ENCODE assay signal across 8 mouse cellular contexts in genomic region chr13:74025151-74026081, GRCm38 (mm10). TPM values are rescaled to one million over a fixed set of nuclear protein-coding genes. Genes with fewer than 3 reads are reported as not detected.
DNase-seq lines count a peak whose midpoint lies in the region.
"Had no signal": no experiment of that assay in that cellular context is flagged by ENCODE, and none has a peak within 500 bp of the region (broad histone marks: within the 10 kb centered on the region; RNA-seq: fewer than 3 reads in every experiment).

No protein-coding gene starts in this region.

- intact Hi-C loops in left cerebral cortex, postnatal 25 days (cut with DNase I) = loop anchor here (1.0 kb wide), 1 partner anchor 55 kb away; no protein-coding TSS in a partner anchor

- H3K9me3 ChIP-seq in heart, embryonic 10.5 days = no peaks in the 10 kb centered on the region
- H3K9me3 ChIP-seq: neural tube, embryonic 12.5 days had no signal

- no peaks in the 10 kb centered on the region for H3K36me3 ChIP-seq in heart, embryonic 10.5 days
- H3K36me3 ChIP-seq in splenic B cell, adult 2 months (ENCODE audit: control insufficient read depth, insufficient read depth, low read length, poor library complexity, severe bottlenecking) = no peaks in the 10 kb centered on the region
- H3K36me3 ChIP-seq: neural tube, embryonic 12.5 days had no signal

- H3K27me3 ChIP-seq in heart, embryonic 10.5 days (ENCODE audit: insufficient read depth, poor library complexity, severe bottlenecking) = no peaks in the 10 kb centered on the region
- no peaks in the 10 kb centered on the region for H3K27me3 ChIP-seq in splenic B cell, adult 2 months (ENCODE audit: control insufficient read depth, insufficient read depth, low read length, poor library complexity, severe bottlenecking)
- H3K27me3 ChIP-seq: neural tube, embryonic 12.5 days had no signal

- 69% methylated on average over 4 of the region's 4 CpGs for WGBS in heart, embryonic 10.5 days

- no peak overlapping the region for H3K4me3 ChIP-seq in heart, embryonic 10.5 days
- H3K4me3 ChIP-seq: neural tube, embryonic 12.5 days had no signal

- H3K27ac ChIP-seq in heart, embryonic 10.5 days = peak overlapping the region; percentile 36; the same call in 1 of the 2 replicates
- H3K27ac ChIP-seq: neural tube, embryonic 12.5 days had no signal

- peak; percentile 45 for DNase-seq in ovary, postnatal 36 days (ENCODE audit: low spot score)
- DNase-seq in ovary, adult 18-20 months (ENCODE audit: low spot score) = no peak
- DNase-seq in cerebellum, adult 18-20 months = peak; percentile 50 to 54
- DNase-seq in heart, embryonic 10.5 days (ENCODE audit: low spot score) = no peak
- DNase-seq in kidney, postnatal 4 days = peak; percentile 21 to 51
- DNase-seq in splenic B cell, adult 2 months (ENCODE audit: low read depth, low spot score) = peak; percentile 48
- no peak for DNase-seq in left cerebral cortex, postnatal 25 days (ENCODE audit: low spot score in 2 of 2)

- H3K4me1 ChIP-seq in heart, embryonic 10.5 days = peaks cover 29% of the 10 kb centered on the region

RNA-seq across cellular contexts. Expression of gene Tppp, which starts 16.2 kb away (rescaled TPM):
- 1.9 and 3.4 TPM in 2 replicates for polyA plus RNA-seq in heart, embryonic 10.5 days (2016; fragmentation: Nextera tagmentation; extraction: Ambion mirVana)
- 100 to 1,000 TPM; 354 to 373 TPM for total RNA-seq in left cerebral cortex, postnatal 25 days (2021)

RNA-seq across cellular contexts. Expression of gene Cep72, which starts 36.7 kb away (rescaled TPM):
- 16.0 and 16.4 TPM in 2 replicates for polyA plus RNA-seq in heart, embryonic 10.5 days (2016; fragmentation: Nextera tagmentation; extraction: Ambion mirVana)
- total RNA-seq in left cerebral cortex, postnatal 25 days (2021) = 1 to 10 TPM; 1.1 to 2.1 TPM

Comparison
In these comparisons a context has a peak if more than half of its experiments do, and no peak if none do; other contexts are left out.
1. DNase-seq: peak in ovary, postnatal 36 days (single experiment), cerebellum, adult 18-20 months (2 of 2), kidney, postnatal 4 days (2 of 2) and splenic B cell, adult 2 months (single experiment); none in ovary, adult 18-20 months (single experiment), heart, embryonic 10.5 days (single experiment) and left cerebral cortex, postnatal 25 days (0 of 2).